Mouse (Mus musculus) stomach, embryonic 16.5 days (tissue): ENCODE data around the gene Uevld. TPM values are rescaled to one million over a fixed set of nuclear protein-coding genes. Genes with fewer than 3 reads are reported as not detected.

Experiments used
- ATAC-seq: fragments of 200-750 bp; cut with Nextera tagmentation; 2 replicates; pipeline ENCODE4 v1.8.0; 2017; ENCODE audit warnings: moderate number of reproducible peaks, moderate TSS enrichment; ENCODE audit not compliant: insufficient read depth, low FRiP score
- H3K27ac ChIP-seq: fragments of 300-500 bp; sonication (generic); 2 replicates; pipeline ENCODE4 v1.5.1; 2014; ENCODE audit warnings: low read length
- H3K27me3 ChIP-seq: fragments of 300-500 bp; sonication (generic); 2 replicates; pipeline ENCODE4 v1.6.1; 2014; ENCODE audit warnings: low read length, control low read depth, mixed read lengths; ENCODE audit not compliant: control insufficient read depth, insufficient read depth
- H3K36me3 ChIP-seq: fragments of 300-500 bp; sonication (generic); 2 replicates; pipeline ENCODE4 v1.6.1; 2014; ENCODE audit warnings: low read length; ENCODE audit not compliant: control insufficient read depth, insufficient read depth
- H3K4me1 ChIP-seq: fragments of 300-500 bp; sonication (generic); 2 replicates; pipeline ENCODE4 v1.6.1; 2014; ENCODE audit warnings: low read length, control low read depth, mixed read lengths; ENCODE audit not compliant: control insufficient read depth, insufficient read depth
- H3K4me2 ChIP-seq: fragments of 300-500 bp; sonication (generic); 2 replicates; pipeline ENCODE4 v1.6.1; 2014; ENCODE audit warnings: low read depth, low read length, mixed read lengths
- H3K4me3 ChIP-seq: fragments of 300-500 bp; sonication (generic); replicated peaks from 2 replicates; pipeline ENCODE4 v1.5.1; 2014; ENCODE audit warnings: mild to moderate bottlenecking, low read length
- H3K9ac ChIP-seq: fragments of 300-500 bp; sonication (generic); 2 replicates; pipeline ENCODE4 v1.6.1; 2014; ENCODE audit warnings: low read length
- H3K9me3 ChIP-seq: fragments of 300-500 bp; sonication (generic); replicated peaks from 2 replicates; pipeline ENCODE4 v1.6.1; 2016; ENCODE audit warnings: low read length, control low read depth; ENCODE audit not compliant: control insufficient read depth
- WGBS: fragments of 180-500 bp; shearing (Covaris S2); extraction: QIAGEN DNeasy Blood & Tissue Kit; methylation state at CpG from one replicate; pipeline ENCODE4 v1.1.7; 2014; 5-methylcytosine and 5-hydroxymethylcytosine counted together
- polyA plus RNA-seq: library from polyadenylated mRNA; unstranded; fragments of >200 nt; fragmentation: Nextera tagmentation; extraction: Ambion mirVana; gene quantifications from 2 replicates; pipeline ENCODE4 v1.2.1, GENCODE M21; 2015

The Uevld gene
- polyA plus RNA-seq, 1 experiment from 2014 or later: 11.6 TPM

- H3K4me1 ChIP-seq: no peaks in the 10 kb centered on the region
- 0 out of 2 replicates have a peak, but pooled peaks cover 9% of the 10 kb centered on the region for H3K36me3 ChIP-seq
- no peak overlapping the region for H3K9ac ChIP-seq
- H3K27ac ChIP-seq: peak overlapping the region; percentile 8; the same call in 1 of the 2 replicates
- ATAC-seq: no peak
- 29% methylated on average over 4 of the region's 4 CpGs for WGBS
- H3K27me3 ChIP-seq: no peaks in the 10 kb centered on the region
- H3K9me3 ChIP-seq: no peaks in the 10 kb centered on the region
- no peak overlapping the region for H3K4me3 ChIP-seq
- no peak overlapping the region for H3K4me2 ChIP-seq
Measured at GRCm38 (mm10) chr7:46935847-46936246, 22.5 kb downstream of the Uevld start.

GRCm38 (mm10) chr7:46934788-46935187, 23.5 kb downstream of the Uevld start:
- no peak overlapping the region for H3K4me2 ChIP-seq
- no peak for ATAC-seq
- H3K9ac ChIP-seq: no peak overlapping the region
- 79% methylated on average over 8 of the region's 8 CpGs for WGBS
- no peaks in the 10 kb centered on the region for H3K27me3 ChIP-seq
- H3K36me3 ChIP-seq: peaks cover 16% of the 10 kb centered on the region; the same call in 1 of the 2 replicates
- H3K4me1 ChIP-seq: no peaks in the 10 kb centered on the region
- H3K27ac ChIP-seq: no peak overlapping the region
- H3K4me3 ChIP-seq: no peak overlapping the region
- no peaks in the 10 kb centered on the region for H3K9me3 ChIP-seq

- Histone ChIP-seq H3K36me3 (peaks cover 13% of the 10 kb centered on the region; the same call in 1 of the 2 replicates), H3K27me3 (no peaks in the 10 kb centered on the region), H3K9ac (no peak overlapping the region), H3K4me1 (no peaks in the 10 kb centered on the region), H3K27ac (no peak overlapping the region), H3K4me2 (no peak overlapping the region), H3K9me3 (no peaks in the 10 kb centered on the region), H3K4me3 (no peak overlapping the region)
- no peak for ATAC-seq
- WGBS: 93% methylated on average over 3 of the region's 3 CpGs
Measured at GRCm38 (mm10) chr7:46931370-46931769, 27.0 kb downstream of the Uevld start.

- Histone ChIP-seq H3K27me3 (no peaks in the 10 kb centered on the region), H3K27ac (no peak overlapping the region), H3K4me3 (no peak overlapping the region), H3K9me3 (no peaks in the 10 kb centered on the region), H3K36me3 (peaks cover 13% of the 10 kb centered on the region; the same call in 1 of the 2 replicates), H3K4me2 (no peak overlapping the region), H3K4me1 (no peaks in the 10 kb centered on the region), H3K9ac (no peak overlapping the region)
- no peak for ATAC-seq
- 90% methylated on average over 5 of the region's 5 CpGs for WGBS
Measured at GRCm38 (mm10) chr7:46928291-46928690, 30.0 kb downstream of the Uevld start.

- no peak overlapping the region for H3K27ac ChIP-seq
- H3K9ac ChIP-seq: no peak overlapping the region
- H3K9me3 ChIP-seq: no peaks in the 10 kb centered on the region
- 64% methylated on average over 4 of the region's 4 CpGs for WGBS
- no peak overlapping the region for H3K4me3 ChIP-seq
- H3K36me3 ChIP-seq: no peaks in the 10 kb centered on the region
- no peak for ATAC-seq
- H3K27me3 ChIP-seq: no peaks in the 10 kb centered on the region
- no peak overlapping the region for H3K4me2 ChIP-seq
- peaks cover 13% of the 10 kb centered on the region; the same call in 1 of the 2 replicates for H3K4me1 ChIP-seq
Measured at GRCm38 (mm10) chr7:46922075-46922474, 36.3 kb downstream of the Uevld start.

GRCm38 (mm10) chr7:46919551-46920176, 38.7 kb downstream of the Uevld start, which contains the start of gene Tsg101:
Tsg101 (minus strand) TSS chr7:46919969.
- Histone ChIP-seq H3K9ac (peak within 1 kb of the TSS; percentile 98), H3K4me2 (peak within 1 kb of the TSS; percentile 63), H3K27ac (peak within 1 kb of the TSS; percentile 98), H3K4me3 (peak within 1 kb of the TSS; percentile 92), H3K36me3 (no peaks in the 10 kb centered on the region), H3K4me1 (peaks cover 13% of the 10 kb centered on the region; the same call in 1 of the 2 replicates), H3K27me3 (no peaks in the 10 kb centered on the region), H3K9me3 (no peaks in the 10 kb centered on the region)
- peak; percentile 92 for ATAC-seq
- under 1% methylated on average over 68 of the region's 75 CpGs for WGBS

GRCm38 (mm10) chr7:46918678-46919371, 39.5 kb downstream of the Uevld start:
- Histone ChIP-seq H3K4me3 (peak overlapping the region; percentile 92), H3K9ac (peak overlapping the region; percentile 98), H3K9me3 (no peaks in the 10 kb centered on the region), H3K4me1 (peaks cover 13% of the 10 kb centered on the region; the same call in 1 of the 2 replicates), H3K27ac (peak overlapping the region; percentile 98), H3K27me3 (no peaks in the 10 kb centered on the region), H3K4me2 (peak overlapping the region; percentile 63), H3K36me3 (no peaks in the 10 kb centered on the region)
- no peak for ATAC-seq
- WGBS: 12% methylated on average over 13 of the region's 13 CpGs

- WGBS: 80% methylated on average over 3 of the region's 3 CpGs
- no peak overlapping the region for H3K4me3 ChIP-seq
- H3K27ac ChIP-seq: no peak overlapping the region
- no peaks in the 10 kb centered on the region for H3K9me3 ChIP-seq
- H3K4me2 ChIP-seq: no peak overlapping the region
- no peak for ATAC-seq
- H3K36me3 ChIP-seq: peaks cover 3% of the 10 kb centered on the region
- no peak overlapping the region for H3K9ac ChIP-seq
- H3K27me3 ChIP-seq: no peaks in the 10 kb centered on the region
- peaks cover 13% of the 10 kb centered on the region; the same call in 1 of the 2 replicates for H3K4me1 ChIP-seq
Measured at GRCm38 (mm10) chr7:46916376-46916775, 42.0 kb downstream of the Uevld start.

GRCm38 (mm10) chr7:46911250-46911649, 47.1 kb downstream of the Uevld start:
- 88% methylated on average over 3 of the region's 3 CpGs for whole genome bisulfite sequencing

More at GRCm38 (mm10) chr7:46911250-46911649, 47.1 kb downstream of the Uevld start:
- Histone ChIP-seq H3K9me3 (no peaks in the 10 kb centered on the region), H3K4me1 (no peaks in the 10 kb centered on the region), H3K4me2 (no peak overlapping the region), H3K4me3 (no peak overlapping the region), H3K27ac (no peak overlapping the region), H3K36me3 (peaks cover 22% of the 10 kb centered on the region), H3K9ac (no peak overlapping the region), H3K27me3 (no peaks in the 10 kb centered on the region)
- no peak for ATAC-seq
